Mouse (Mus musculus): ENCODE measurements around the gene Zfp408. TPM values are rescaled to one million over a fixed set of nuclear protein-coding genes. Genes with fewer than 3 reads are reported as not detected.
"Not testable (repeated sequence)": the region's sequence is repeated elsewhere in the genome, so short reads cannot be mapped to it uniquely, and the experiment has no call there.

Zfp408 gene
- polyA plus RNA-seq, 1 experiment from 2014 or later: 15.2 TPM

DNA sequence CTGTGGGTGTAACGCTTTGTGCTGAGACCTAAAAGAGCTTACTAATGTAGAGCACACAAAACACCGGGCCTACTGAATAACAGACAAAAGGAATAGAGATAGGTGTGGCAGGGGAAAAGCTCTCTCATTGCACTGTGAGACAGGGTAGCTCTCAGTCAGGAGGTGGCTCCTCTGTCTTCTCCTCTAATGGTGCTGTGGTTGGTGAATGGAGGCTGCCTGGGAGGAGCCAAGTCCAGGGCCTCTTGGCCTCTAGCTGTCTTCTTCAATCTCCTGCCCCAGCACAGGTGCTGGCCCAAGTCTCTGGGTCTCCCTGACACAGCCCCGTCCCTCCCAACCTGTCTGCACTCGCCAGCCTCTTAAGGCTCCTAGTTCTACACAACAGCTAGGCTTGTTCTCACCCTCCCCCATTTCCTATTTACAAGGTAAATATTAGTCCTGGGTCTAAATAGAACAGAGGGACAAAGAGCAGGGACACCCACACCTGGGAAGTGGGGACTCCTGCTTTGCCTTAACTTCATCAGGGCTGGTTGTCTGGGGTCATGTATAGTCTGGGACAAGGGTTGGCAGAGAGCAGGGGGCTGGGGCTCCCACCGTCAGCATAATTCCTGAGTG lies 12.8 kb downstream of the Zfp408 start:
- ChIA-PET POLR2A (interaction anchor here (1.1 kb wide), 1 partner anchor 9 kb away, joined by 3 read pairs; no protein-coding TSS in a partner anchor), CTCF (no interaction called here)
- H3K27me3 ChIP-seq: no peaks in the 10 kb centered on the region
- in situ Hi-C loops (cut with MboI; ENCODE audit: low pct_unique_long_range_greater_than_20kb): no loop called here
- ATAC-seq (no peak), DNase-seq (ENCODE audit: low read depth, low spot score) (no peak)
- no peak for TF ChIP-seq CTCF (IDR thresholded peaks at IDR 0.05)

DNA sequence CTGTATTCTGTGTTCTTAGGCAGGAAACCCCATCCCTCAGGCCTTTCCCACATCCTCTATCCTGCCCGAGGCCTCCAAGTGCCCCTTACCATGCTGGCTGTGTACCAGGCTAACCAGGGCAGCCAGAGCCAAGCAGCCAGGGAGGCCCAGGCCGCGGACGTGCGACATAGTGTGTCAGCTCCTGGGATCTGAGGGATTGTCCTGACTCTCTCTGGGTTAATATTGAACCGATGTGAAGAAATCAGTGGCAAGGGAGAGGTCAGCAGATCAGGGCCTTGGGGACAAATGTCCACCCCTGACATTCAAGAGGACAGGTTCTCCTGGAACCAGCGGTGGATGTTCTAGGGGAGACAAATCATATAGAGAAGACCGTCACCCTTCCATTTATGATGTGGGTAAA lies 13.4 kb downstream of the Zfp408 start, which contains the start of gene F2:
Gene F2 (minus strand): TSS at position 186 of the 400 bp plus-strand sequence.
- DNase-seq (ENCODE audit: low read depth, low spot score): no peak
- ChIA-PET POLR2A (interaction anchor here (1.1 kb wide), 1 partner anchor 10 kb away, joined by 3 read pairs; no protein-coding TSS in a partner anchor), CTCF (interaction anchor here (1.2 kb wide), 1 partner anchor 10 kb away, joined by 3 read pairs; no protein-coding TSS in a partner anchor)
- TF ChIP-seq CTCF (IDR thresholded peaks at IDR 0.05): no peak
- H3K27me3 ChIP-seq: no peaks in the 10 kb centered on the region
- in situ Hi-C loops (cut with MboI; ENCODE audit: low pct_unique_long_range_greater_than_20kb): no loop called here
- ATAC-seq: no peak

- DNase-seq (ENCODE audit: low read depth, low spot score) (no peak), ATAC-seq (no peak)
- in situ Hi-C loops (cut with MboI; ENCODE audit: low pct_unique_long_range_greater_than_20kb): no loop called here
- no peaks in the 10 kb centered on the region for H3K27me3 ChIP-seq
- no peak for TF ChIP-seq CTCF (IDR thresholded peaks at IDR 0.05)
- ChIA-PET CTCF (interaction anchor here (1.2 kb wide), 1 partner anchor 11 kb away, joined by 3 read pairs; no protein-coding TSS in a partner anchor), POLR2A (interaction anchor here (0.7 kb wide), 1 partner anchor 202 kb away, joined by 3 read pairs; no protein-coding TSS in a partner anchor)
Observed at GRCm38 (mm10) chr2:91635486-91635885, 14.1 kb downstream of the Zfp408 start.

DNA sequence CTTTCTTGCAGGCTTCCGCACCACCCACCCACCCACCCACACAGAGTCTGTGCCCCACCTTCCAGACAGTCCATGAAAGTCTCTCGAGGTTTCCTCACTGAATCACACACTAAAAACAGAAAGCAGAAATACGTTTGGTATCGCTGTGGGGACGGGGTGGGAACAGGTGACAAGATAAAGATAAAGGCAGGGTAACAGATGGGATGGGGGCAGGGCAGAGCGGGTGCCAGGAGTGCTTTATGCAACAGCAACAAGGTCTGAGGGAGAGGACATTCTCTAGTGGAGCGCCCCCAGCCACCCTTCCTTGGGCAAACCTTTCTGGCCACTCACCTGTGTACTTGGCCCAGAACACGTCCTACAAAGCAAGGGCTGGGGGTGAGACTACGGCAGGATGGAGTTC lies 14.8 kb downstream of the Zfp408 start:
- H3K27me3 ChIP-seq: no peaks in the 10 kb centered on the region
- TF ChIP-seq CTCF (IDR thresholded peaks at IDR 0.05): no peak
- CTCF ChIA-PET: no interaction called here
- POLR2A ChIA-PET: no interaction called here
- no peak for DNase-seq (ENCODE audit: low read depth, low spot score)
- in situ Hi-C loops (cut with MboI; ENCODE audit: low pct_unique_long_range_greater_than_20kb): no loop called here
- ATAC-seq: no peak

GRCm38 (mm10) chr2:91633334-91633977 lies 16.1 kb downstream of the Zfp408 start:
- no peak for TF ChIP-seq CTCF (IDR thresholded peaks at IDR 0.05)
- POLR2A ChIA-PET: no interaction called here
- in situ Hi-C loops (cut with MboI; ENCODE audit: low pct_unique_long_range_greater_than_20kb): no loop called here
- CTCF ChIA-PET: interaction anchor here (1.1 to 1.2 kb wide), 2 partner anchors 11 to 13 kb away, joined by 3 to 5 read pairs; no protein-coding TSS in a partner anchor
- ATAC-seq: no peak
- DNase-seq (ENCODE audit: low read depth, low spot score): no peak
- no peaks in the 10 kb centered on the region for H3K27me3 ChIP-seq

GRCm38 (mm10) chr2:91632316-91632715 lies 17.3 kb downstream of the Zfp408 start:
- ATAC-seq (peak; percentile 48), DNase-seq (ENCODE audit: low read depth, low spot score) (no peak)
- ChIA-PET CTCF (no interaction called here), POLR2A (interaction anchor here (0.9 kb wide), 1 partner anchor 9 kb away, joined by 3 read pairs; no protein-coding TSS in a partner anchor)
- TF ChIP-seq CTCF (IDR thresholded peaks at IDR 0.05): no peak
- no peaks in the 10 kb centered on the region for H3K27me3 ChIP-seq
- in situ Hi-C loops (cut with MboI; ENCODE audit: low pct_unique_long_range_greater_than_20kb): no loop called here

DNA sequence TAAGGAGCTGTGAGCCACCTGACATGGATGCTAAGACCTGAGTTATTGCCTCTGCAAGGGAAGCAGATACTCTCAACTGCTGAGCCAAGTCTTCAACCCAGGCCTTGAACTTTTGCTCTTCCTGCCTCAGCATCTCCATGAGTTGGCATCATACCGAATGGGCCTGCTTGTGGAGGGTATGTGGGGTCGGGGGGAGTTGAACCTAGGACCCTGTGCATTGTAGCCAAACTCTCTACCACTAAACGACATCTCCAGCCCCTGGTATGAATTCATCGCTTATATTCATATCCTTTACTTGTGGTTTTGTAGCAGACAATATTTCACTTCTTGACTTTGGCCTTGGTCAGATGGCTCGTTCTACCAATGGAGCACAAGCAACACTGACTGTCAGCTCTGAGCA lies 17.8 kb downstream of the Zfp408 start:
- ATAC-seq: no peak
- in situ Hi-C loops (cut with MboI; ENCODE audit: low pct_unique_long_range_greater_than_20kb): no loop called here
- ChIA-PET CTCF (no interaction called here), POLR2A (interaction anchor here (0.9 kb wide), 1 partner anchor 9 kb away, joined by 3 read pairs; no protein-coding TSS in a partner anchor)
- no peaks in the 10 kb centered on the region for H3K27me3 ChIP-seq
- TF ChIP-seq CTCF (IDR thresholded peaks at IDR 0.05): no peak
- DNase-seq (ENCODE audit: low read depth, low spot score): no peak

DNA sequence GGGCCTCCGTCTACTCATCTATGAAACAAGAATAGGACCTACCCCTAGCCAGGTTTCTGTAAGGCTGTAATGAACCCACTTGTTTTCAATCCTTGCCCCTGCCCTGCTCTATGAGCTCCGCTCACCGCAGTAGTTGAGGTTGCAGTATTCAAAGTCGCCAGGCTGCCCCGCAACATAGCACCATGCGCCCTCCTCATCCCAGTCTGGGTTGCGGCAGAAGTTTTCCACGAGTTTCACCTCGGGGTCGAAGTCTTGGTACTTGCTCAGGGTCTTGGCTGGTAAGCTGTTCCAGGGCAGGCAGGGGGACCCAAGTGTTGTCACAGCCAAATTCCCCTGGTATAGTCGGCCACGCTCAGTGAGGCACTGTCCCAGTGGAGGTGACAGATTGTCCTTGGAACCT lies 19.2 kb downstream of the Zfp408 start:
- no peak for TF ChIP-seq CTCF (IDR thresholded peaks at IDR 0.05)
- CTCF ChIA-PET: no interaction called here
- DNase-seq (ENCODE audit: low read depth, low spot score) (no peak), ATAC-seq (no peak)
- POLR2A ChIA-PET: no interaction called here
- H3K27me3 ChIP-seq: no peaks in the 10 kb centered on the region
- in situ Hi-C loops (cut with MboI; ENCODE audit: low pct_unique_long_range_greater_than_20kb): no loop called here

- in situ Hi-C loops (cut with MboI; ENCODE audit: low pct_unique_long_range_greater_than_20kb): no loop called here
- CTCF ChIA-PET: interaction anchor here (1.4 to 1.5 kb wide), 2 partner anchors 12 to 18 kb away, joined by 3 to 4 read pairs; no protein-coding TSS in a partner anchor
- POLR2A ChIA-PET: no interaction called here
- no peaks in the 10 kb centered on the region for H3K27me3 ChIP-seq
- peak; percentile 49 for ATAC-seq
- DNase-seq (ENCODE audit: low read depth, low spot score): no peak
- no peak for TF ChIP-seq CTCF (IDR thresholded peaks at IDR 0.05)
Observed at GRCm38 (mm10) chr2:91629682-91630081, 19.9 kb downstream of the Zfp408 start.

DNA sequence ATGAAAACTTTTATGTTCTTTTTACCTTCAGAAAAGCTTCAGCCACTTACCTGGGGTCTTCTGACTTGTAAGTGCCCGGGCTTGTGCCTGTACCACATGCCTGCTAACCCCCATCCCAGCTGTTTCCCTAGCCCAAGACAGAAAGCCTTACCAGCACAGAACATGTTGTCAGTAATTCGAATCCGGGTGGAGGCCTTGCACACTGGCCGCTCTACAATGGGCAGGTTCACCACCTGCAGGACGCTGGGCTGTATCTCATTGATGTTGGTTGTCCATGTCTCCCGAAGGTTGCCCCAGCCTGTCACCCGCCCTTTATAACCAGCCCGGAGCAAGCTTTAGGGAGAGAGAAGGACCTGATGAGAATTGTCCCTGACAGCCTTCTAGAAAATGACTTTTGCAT lies 21.4 kb downstream of the Zfp408 start:
- ATAC-seq (no peak), DNase-seq (ENCODE audit: low read depth, low spot score) (no peak)
- TF ChIP-seq CTCF (IDR thresholded peaks at IDR 0.05): no peak
- CTCF ChIA-PET: interaction anchor here (1.5 kb wide), 1 partner anchor 10 kb away, joined by 4 read pairs; no protein-coding TSS in a partner anchor
- in situ Hi-C loops (cut with MboI; ENCODE audit: low pct_unique_long_range_greater_than_20kb): no loop called here
- H3K27me3 ChIP-seq: no peaks in the 10 kb centered on the region
- POLR2A ChIA-PET: no interaction called here

DNA sequence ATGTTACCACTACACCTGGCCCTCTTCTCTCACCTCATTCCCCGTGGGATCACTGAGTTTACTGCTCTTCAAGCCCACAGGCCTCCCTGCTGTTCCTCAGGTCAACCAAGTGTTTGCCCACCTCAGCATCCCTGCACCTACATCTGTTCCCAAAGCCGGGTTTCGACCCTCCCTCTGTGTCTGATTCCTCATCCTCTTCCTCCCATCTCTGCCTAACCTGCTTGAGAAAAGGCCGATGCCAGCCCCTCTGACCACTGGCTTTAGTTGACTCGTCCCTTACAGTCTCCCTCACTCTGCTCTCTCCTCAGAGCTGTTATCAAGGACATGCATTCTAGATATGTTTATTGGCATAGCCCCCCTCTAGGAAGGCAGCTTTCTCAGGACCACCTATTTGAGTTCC lies 22.1 kb downstream of the Zfp408 start:
- CTCF ChIA-PET: no interaction called here
- POLR2A ChIA-PET: no interaction called here
- in situ Hi-C loops (cut with MboI; ENCODE audit: low pct_unique_long_range_greater_than_20kb): no loop called here
- DNase-seq (ENCODE audit: low read depth, low spot score): no peak
- TF ChIP-seq CTCF (IDR thresholded peaks at IDR 0.05): no peak
- no peaks in the 10 kb centered on the region for H3K27me3 ChIP-seq
- ATAC-seq: no peak

DNA sequence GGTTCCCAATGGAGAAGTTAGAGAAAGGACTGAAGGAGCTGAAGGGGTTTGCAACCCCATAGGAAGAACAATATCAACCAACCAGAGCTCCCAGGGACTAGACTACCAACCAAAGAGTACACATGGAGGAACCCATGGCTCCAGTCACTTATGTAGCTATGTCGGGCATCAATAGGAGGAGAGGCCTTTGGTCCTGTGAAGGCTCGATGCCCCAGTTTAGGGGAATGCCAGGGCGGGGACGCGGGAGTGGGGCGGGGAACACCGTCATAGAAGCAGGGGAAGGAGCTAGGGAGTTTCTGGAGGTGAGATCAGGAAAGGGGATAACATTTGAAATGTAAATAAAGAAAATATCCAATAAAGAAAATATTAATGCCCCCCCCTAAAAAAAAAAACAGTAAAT lies 26.2 kb downstream of the Zfp408 start:
- CTCF ChIA-PET; POLR2A ChIA-PET; ATAC-seq; in situ Hi-C loops (cut with MboI; ENCODE audit: low pct_unique_long_range_greater_than_20kb); H3K27me3 ChIP-seq; DNase-seq (ENCODE audit: low read depth, low spot score): not testable (repeated sequence)

Measured in Patski (cell line).